Mouse (Mus musculus) ES-E14 (cell line): ENCODE results near the gene Klf4.

Source experiments
- HCFC1 ChIP-seq: IDR thresholded peaks from 2 replicates; pipeline ENCODE4 v1.6.1; 2012; ENCODE audit warnings: low read length, inconsistent platforms, borderline replicate concordance; ENCODE audit not compliant: insufficient read depth
- ZC3H11A ChIP-seq: IDR thresholded peaks from 2 replicates; pipeline ENCODE4 v1.6.1; 2012; ENCODE audit warnings: low read depth, mild to moderate bottlenecking, inconsistent platforms, low read length, borderline replicate concordance

GRCm38 (mm10) chr4:55564317-55564716 is 32.1 kb upstream of the Klf4 start:
- TF ChIP-seq HCFC1 (no peak), ZC3H11A (no peak)
